1 mouse cellular context compared by ENCODE assay signal in the genomic region with DNA sequence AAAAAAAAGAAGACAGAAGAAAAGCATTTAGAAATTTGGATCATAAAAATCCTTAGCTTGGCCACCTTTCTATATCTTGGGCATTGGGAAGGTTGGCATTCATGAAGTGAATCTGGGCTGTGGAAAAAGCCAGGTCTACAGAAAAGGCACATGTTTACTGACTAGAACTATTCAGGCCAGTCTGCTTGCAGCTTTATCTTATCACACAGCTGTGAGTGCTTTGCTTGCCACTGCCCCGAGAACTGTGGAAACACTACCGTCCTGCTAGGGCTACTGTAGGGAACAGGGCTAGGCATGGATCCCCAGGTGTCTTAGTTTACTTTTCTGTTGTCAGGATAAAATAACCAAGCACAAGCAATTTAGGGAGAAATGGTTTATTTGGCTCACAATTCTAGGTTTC.
TF ChIP-seq lines count a peak whose summit lies in the region.

No protein-coding gene starts in this region.

TF ChIP-seq in MEL, 35 proteins besides CTCF, POLR2A, EP300 and RAD21 (continued from another document):
- no peak for TF ChIP-seq CHD1 (IDR thresholded peaks at IDR 0.05; ENCODE audit: low read depth, low read length)
- TF ChIP-seq GABPA (IDR thresholded peaks at IDR 0.05; ENCODE audit: low read depth, low read length): no peak
- TF ChIP-seq TBP (IDR thresholded peaks at IDR 0.05; ENCODE audit: low read depth, low read length): no peak
- TF ChIP-seq ETS1 (IDR thresholded peaks at IDR 0.05; ENCODE audit: low read depth, low read length): peak; percentile 85
- TF ChIP-seq ZMIZ1 (IDR thresholded peaks at IDR 0.05; ENCODE audit: low read depth, low read length): no peak
- TF ChIP-seq NELFE (IDR thresholded peaks at IDR 0.05; ENCODE audit: low read depth, low read length): no peak
